Mouse (Mus musculus) hindbrain, embryonic 14.5 days (tissue): ENCODE results near the gene Gatad1. TPM values are rescaled to one million over a fixed set of nuclear protein-coding genes. Genes with fewer than 3 reads are reported as not detected.

ENCODE experiments used
- microRNA-seq: library from miRNA; unstranded; fragments of <30 nt; microRNA quantifications from one replicate; pipeline ENCODE4, GENCODE M21; 2016
- polyA plus RNA-seq: library from polyadenylated mRNA; unstranded; fragments of >200 nt; fragmentation: Nextera tagmentation; extraction: Ambion mirVana; gene quantifications from 2 replicates; pipeline ENCODE4 v1.2.1, GENCODE M21; 2014

Gene Gatad1
- polyA plus RNA-seq, 1 experiment from 2014 or later = 77.4 TPM

Small RNAs within 50 kb of the gene (microRNA-seq; reads per million reads assigned to microRNA genes)
- gene Gm22926 (not detected), gene Gm26238 (not detected)

Other genes with a start within 250 kb of the Gatad1 start
- 23.2 and 25.0 TPM in 2 replicates for gene Fam133b, start 113.4 kb downstream of the Gatad1 start, polyA plus RNA-seq
- gene 1700109H08Rik, start 85.6 kb downstream of the Gatad1 start, polyA plus RNA-seq = 1.7 and 3.5 TPM in 2 replicates
- gene Pex1, start 61.1 kb downstream of the Gatad1 start, polyA plus RNA-seq = 18.3 and 25.2 TPM in 2 replicates
- 14.8 and 15.9 TPM in 2 replicates for gene Rbm48, start 60.6 kb downstream of the Gatad1 start, polyA plus RNA-seq
- gene Tmbim7, start 6.0 kb downstream of the Gatad1 start, polyA plus RNA-seq = not detected in 2 replicates
- 25.0 and 25.7 TPM in 2 replicates for gene Ankib1, start 145.7 kb upstream of the Gatad1 start, polyA plus RNA-seq
- 49.8 and 51.4 TPM in 2 replicates for gene Krit1, start 146.0 kb upstream of the Gatad1 start, polyA plus RNA-seq
- gene Lrrd1, start 188.0 kb upstream of the Gatad1 start, polyA plus RNA-seq = 0.07 and 0.12 TPM in 2 replicates
- 5.9 and 7.3 TPM in 2 replicates for gene Mterf1a, start 236.7 kb upstream of the Gatad1 start, polyA plus RNA-seq